Mouse (Mus musculus): ENCODE results near the gene Med27.

DNA sequence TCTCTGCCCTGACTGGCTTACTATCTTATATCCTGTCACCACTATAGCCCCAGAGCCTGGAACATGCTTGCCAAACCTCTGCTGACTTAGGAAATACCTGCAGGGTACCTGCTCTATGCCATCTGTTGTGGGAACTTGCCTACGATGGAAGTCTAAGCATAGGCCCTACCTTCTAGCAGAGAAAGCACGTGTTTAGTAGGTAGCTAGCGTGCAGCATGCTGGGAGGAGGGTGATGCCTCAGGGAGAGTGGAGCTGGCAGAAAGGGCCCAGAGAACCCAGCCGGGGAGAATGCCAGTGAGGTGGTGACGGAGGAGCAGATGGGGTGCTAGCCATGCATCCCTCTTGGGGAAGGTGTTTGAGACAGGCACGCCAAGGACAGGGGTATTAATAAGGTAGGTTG lies 89.8 kb downstream of the Med27 start:
- TF ChIP-seq CTCF (IDR thresholded peaks at IDR 0.05; ENCODE audit: control insufficient read depth, insufficient read depth, insufficient read length) (no peak), MAX (IDR thresholded peaks at IDR 0.05) (no peak)
